Mouse (Mus musculus): Measurements from ENCODE around the gene Pde11a.

- TF ChIP-seq CTCF (conservative IDR thresholded peaks at IDR 0.05; ENCODE audit: insufficient read depth, insufficient read length, low read depth, low read length) (no peak), POLR2A (IDR thresholded peaks at IDR 0.05; ENCODE audit: low read depth, low read length) (no peak)
Observed at GRCm38 (mm10) chr2:76088413-76088812, 250.2 kb downstream of the Pde11a start.
